Mouse (Mus musculus): ENCODE measurements at regions not wholly inside any gene's neighbourhood (a gene's known extent, or its start where the extent isn't known, plus 50 kb on each side); places are given as distances from the start of the nearest gene placed in this dataset.

DNA sequence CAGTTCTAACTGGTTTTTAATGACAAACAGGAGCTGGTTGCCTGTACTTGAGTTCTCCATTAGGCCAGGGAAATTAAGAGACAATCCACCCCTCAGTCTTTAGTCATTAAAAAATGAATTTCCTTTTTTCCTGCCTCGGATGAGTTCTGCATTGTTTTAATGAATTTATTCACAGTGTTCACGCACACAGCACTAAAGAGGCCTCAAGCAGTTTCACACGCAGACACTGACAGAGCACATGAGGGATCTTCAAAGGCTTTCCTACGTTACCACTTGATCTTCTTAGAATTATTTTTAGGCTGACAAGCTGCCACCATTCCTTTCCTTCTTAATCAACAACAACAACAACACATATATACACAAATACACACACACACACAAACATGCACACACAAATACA lies 101.3 kb upstream of the Sox5 start:
- TF ChIP-seq CTCF (IDR thresholded peaks at IDR 0.05; ENCODE audit: insufficient read depth, low read depth, low read length) (no peak), POLR2A (IDR thresholded peaks at IDR 0.05; ENCODE audit: insufficient read depth, low read depth, low read length) (no peak)

All from olfactory bulb, adult 2 months (tissue).